Mouse (Mus musculus): ENCODE measurements around the gene Arl8a. TPM values are rescaled to one million over a fixed set of nuclear protein-coding genes. Genes with fewer than 3 reads are reported as not detected.

The Arl8a gene
- polyA plus RNA-seq, 1 experiment from 2014 or later: 331 TPM

DNA sequence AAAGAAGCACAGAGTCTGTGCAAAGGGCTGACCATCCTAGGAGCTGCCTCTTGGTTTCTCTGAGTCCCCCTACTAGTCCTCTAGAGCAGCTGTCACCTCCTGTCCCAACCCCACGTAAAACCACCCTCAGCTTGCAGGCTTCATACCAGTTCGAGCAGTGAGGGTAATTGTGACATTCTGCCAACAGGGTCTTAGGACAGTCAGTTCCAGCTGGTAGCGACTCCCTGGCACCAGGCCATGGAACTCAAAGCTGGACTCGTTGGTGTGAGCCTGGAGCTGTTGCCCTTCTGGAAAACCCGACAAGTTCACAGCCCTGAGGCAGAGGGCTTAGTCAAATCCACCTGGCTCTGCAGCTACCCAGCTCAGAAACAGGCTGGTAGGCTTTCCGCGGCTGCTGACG lies 20.6 kb upstream of the Arl8a start:
- Histone ChIP-seq H3K27ac (replicated peaks) (peak overlapping the region; percentile 50), H3K27me3 (peaks cover 16% of the 10 kb centered on the region; the same call in 1 of the 2 replicates), H3K36me3 (no peaks in the 10 kb centered on the region), H3K4me3 (no peak overlapping the region), H3K4me2 (no peak overlapping the region), H3K4me1 (replicated peaks) (peaks cover 17% of the 10 kb centered on the region; the same call in 1 of the 2 replicates), H3K9ac (no peak overlapping the region), H3K9me3 (no peaks in the 10 kb centered on the region)
- no peak for ATAC-seq (ENCODE audit: low read depth)
- WGBS: 62% methylated on average over 8 of the region's 8 CpGs

DNA sequence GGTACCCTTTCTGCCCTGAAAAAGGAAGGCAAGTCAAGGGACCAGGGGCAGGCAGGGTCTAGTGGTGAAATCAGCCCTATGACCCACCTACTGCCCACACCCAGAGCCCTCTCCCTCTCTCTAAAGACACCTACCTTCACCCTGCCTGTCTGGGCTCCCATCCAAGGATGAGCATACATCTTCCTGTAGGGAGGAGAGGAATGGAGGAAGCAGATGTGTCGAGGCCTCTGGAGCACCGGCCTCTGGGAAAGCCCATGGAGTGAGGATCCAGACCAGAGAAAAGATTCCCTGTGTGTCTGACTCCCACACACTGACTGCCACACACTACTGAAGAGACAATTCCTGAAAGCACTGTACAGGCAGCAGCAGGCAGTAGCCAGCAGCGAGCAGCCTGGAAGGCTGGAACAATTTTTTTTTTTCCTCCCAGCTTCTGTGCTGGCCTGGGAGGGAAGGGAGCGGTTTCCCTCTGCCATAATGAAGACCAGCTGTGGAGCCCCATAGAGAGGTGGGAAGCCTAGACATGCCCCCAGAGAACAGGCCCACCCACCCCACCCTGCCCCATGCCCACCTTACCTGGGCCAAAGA lies 20.1 kb upstream of the Arl8a start:
- Histone ChIP-seq H3K27me3 (peaks cover 18% of the 10 kb centered on the region; the same call in 1 of the 2 replicates), H3K4me3 (no peak overlapping the region), H3K27ac (replicated peaks) (peak overlapping the region; percentile 50), H3K9me3 (no peaks in the 10 kb centered on the region), H3K4me2 (no peak overlapping the region), H3K4me1 (replicated peaks) (peaks cover 17% of the 10 kb centered on the region; the same call in 1 of the 2 replicates), H3K9ac (0 out of 2 replicates have a peak overlapping the region, but pooled peaks have one; percentile 17), H3K36me3 (no peaks in the 10 kb centered on the region)
- 0 out of 2 replicates have a peak, but pooled peaks have one; percentile 44 for ATAC-seq (ENCODE audit: low read depth)
- WGBS: 65% methylated on average over 4 of the region's 4 CpGs

DNA sequence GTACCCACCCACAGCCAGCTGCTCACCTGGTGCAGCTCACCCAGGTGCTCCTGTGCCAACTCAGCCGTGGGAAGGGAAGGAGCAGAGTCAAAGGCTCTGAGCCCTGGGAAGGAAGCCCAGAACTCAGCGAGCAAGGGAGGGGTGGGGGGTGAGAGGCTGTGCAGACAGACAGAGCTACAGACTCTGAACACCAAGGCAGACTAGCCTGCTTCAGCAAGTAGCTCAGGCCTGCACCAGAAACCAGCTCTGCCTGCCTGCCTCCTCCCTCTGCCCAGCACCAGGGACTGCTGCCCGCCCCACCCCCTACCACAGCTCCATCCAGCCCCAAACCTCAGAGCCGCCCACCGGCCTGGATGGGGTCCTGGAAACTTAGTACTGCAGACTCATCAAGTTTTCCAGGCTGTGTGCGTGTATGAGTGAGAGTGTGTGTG lies 18.6 kb upstream of the Arl8a start:
- Histone ChIP-seq H3K4me2 (no peak overlapping the region), H3K27ac (replicated peaks) (no peak overlapping the region), H3K4me1 (replicated peaks) (peaks cover 17% of the 10 kb centered on the region; the same call in 1 of the 2 replicates), H3K9ac (no peak overlapping the region), H3K36me3 (no peaks in the 10 kb centered on the region), H3K27me3 (peaks cover 18% of the 10 kb centered on the region; the same call in 1 of the 2 replicates), H3K4me3 (no peak overlapping the region), H3K9me3 (no peaks in the 10 kb centered on the region)
- ATAC-seq (ENCODE audit: low read depth): no peak
- 58% methylated on average over 6 of the region's 6 CpGs for WGBS

DNA sequence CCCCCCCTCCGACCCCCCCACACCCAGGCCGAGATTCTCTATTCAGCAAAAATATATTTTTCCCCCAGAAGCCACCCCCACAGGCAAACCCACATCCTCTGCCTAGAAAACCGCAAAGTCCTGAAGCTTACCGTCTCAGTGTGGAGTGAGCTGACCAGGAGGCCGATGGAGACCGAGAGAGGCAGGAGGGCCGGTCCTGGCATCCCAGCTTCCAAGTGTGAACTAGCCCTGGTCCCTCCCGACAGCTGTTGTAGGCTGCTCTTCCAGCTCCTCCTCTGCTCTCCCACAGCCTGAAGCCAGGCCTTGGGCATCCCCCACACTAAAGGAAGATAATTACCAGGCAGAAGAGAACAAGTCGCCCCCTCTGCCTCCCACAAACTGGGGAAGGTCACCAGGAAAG lies 17.6 kb upstream of the Arl8a start:
- no peak for ATAC-seq (ENCODE audit: low read depth)
- no peaks in the 10 kb centered on the region for H3K36me3 ChIP-seq
- H3K4me2 ChIP-seq: no peak overlapping the region
- peaks cover 17% of the 10 kb centered on the region; the same call in 1 of the 2 replicates for H3K4me1 ChIP-seq (replicated peaks)
- H3K9me3 ChIP-seq: no peaks in the 10 kb centered on the region
- H3K27ac ChIP-seq (replicated peaks): no peak overlapping the region
- WGBS: 24% methylated on average over 9 of the region's 9 CpGs
- peaks cover 18% of the 10 kb centered on the region; the same call in 1 of the 2 replicates for H3K27me3 ChIP-seq
- H3K4me3 ChIP-seq: no peak overlapping the region
- no peak overlapping the region for H3K9ac ChIP-seq

DNA sequence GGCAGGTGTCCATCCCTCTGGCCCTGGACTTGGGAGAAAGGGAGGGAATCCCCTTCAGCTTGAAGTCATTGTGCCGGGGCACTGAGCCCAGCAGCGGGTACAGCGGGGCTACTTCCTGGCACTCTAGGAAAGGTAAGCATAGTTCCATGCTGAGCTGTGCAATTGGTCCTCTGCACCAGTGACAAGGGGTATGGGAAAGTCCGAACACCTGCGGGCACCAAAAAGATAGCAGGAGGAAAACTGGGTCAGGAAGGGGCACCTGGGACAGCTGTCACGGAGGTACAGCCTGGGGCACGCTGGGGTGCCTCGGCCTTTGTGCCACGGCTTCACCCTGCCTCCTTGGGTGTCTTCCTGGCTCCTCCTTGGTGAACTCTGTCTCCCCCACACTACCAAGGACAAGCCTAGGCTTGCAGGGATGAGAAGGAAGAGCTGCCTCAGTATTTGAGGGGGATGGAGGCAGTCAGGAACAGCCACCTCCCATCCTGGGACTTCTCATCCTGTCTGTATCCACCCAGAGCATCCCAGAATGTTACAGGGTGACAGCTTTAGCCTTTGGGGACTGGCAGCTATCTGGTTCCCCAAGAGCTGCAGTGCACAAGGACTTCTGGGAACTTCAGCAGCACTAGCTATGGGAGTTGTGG lies 17.0 kb upstream of the Arl8a start:
- no peak overlapping the region for H3K9ac ChIP-seq
- peaks cover 18% of the 10 kb centered on the region; the same call in 1 of the 2 replicates for H3K27me3 ChIP-seq
- no peaks in the 10 kb centered on the region for H3K9me3 ChIP-seq
- WGBS: 75% methylated on average over 9 of the region's 9 CpGs
- peaks cover 17% of the 10 kb centered on the region; the same call in 1 of the 2 replicates for H3K4me1 ChIP-seq (replicated peaks)
- H3K4me3 ChIP-seq: no peak overlapping the region
- no peak for ATAC-seq (ENCODE audit: low read depth)
- no peak overlapping the region for H3K4me2 ChIP-seq
- H3K36me3 ChIP-seq: no peaks in the 10 kb centered on the region
- no peak overlapping the region for H3K27ac ChIP-seq (replicated peaks)

DNA sequence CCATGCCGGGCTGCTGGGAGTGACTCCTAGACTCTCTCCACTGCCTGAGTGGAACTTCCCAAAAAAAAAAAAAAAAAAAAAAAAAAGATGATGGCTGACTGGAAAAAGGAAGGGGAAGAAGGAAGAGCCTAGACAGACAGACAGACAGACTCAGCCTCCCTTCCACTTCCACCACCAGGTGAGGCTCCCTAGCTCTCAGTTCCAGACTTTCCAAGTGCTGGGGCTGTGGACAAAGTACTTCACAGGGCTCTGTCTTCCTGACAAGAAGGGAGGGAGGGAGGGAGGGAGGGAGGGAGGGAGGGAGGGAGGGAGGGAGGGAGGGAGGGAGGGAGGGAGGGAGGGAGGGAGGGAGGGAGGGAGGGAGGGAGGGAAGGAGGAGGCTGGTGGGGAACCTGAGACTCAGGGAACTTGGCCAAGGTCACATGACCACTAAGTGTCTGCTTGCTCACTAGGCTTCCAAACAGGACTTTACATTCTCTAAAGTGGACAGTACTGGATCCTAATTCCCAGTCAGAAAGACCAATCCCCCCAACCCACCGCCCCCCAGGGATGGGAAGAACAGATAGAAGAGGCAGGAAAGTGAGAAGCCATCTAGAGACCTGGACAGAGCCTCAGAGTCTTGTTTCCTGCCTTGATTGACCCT lies 16.1 kb upstream of the Arl8a start:
- Histone ChIP-seq H3K27me3 (peaks cover 18% of the 10 kb centered on the region; the same call in 1 of the 2 replicates), H3K27ac (replicated peaks) (no peak overlapping the region), H3K36me3 (no peaks in the 10 kb centered on the region), H3K4me1 (replicated peaks) (peaks cover 17% of the 10 kb centered on the region; the same call in 1 of the 2 replicates), H3K4me3 (no peak overlapping the region), H3K4me2 (no peak overlapping the region), H3K9me3 (no peaks in the 10 kb centered on the region), H3K9ac (no peak overlapping the region)
- whole genome bisulfite sequencing: 59% methylated on average over 2 of the region's 2 CpGs
- ATAC-seq (ENCODE audit: low read depth): no peak

DNA sequence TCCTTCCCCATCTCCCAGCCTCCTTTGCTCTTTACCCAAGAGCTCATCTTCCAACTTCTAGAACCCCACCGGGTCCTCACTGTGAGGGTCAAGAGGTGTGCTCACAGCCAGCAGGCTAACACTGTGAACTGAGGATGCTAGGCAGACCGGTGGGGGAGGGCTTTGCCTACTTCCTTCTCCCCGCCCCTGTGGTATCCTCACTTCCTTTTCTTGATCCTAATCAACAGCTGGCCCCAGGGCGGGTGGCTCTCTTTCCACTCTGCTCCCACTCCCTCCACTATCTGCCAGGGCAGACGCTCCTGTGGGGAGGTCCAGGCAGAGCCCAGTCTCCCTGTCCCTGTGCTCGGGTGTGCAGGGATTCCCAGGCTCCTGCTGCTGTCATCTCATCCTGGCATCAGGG lies 15.6 kb upstream of the Arl8a start:
- ATAC-seq (ENCODE audit: low read depth): no peak
- Histone ChIP-seq H3K4me3 (no peak overlapping the region), H3K27ac (replicated peaks) (no peak overlapping the region), H3K9me3 (no peaks in the 10 kb centered on the region), H3K9ac (no peak overlapping the region), H3K4me1 (replicated peaks) (peaks cover 12% of the 10 kb centered on the region; the same call in 1 of the 2 replicates), H3K4me2 (no peak overlapping the region), H3K27me3 (peaks cover 18% of the 10 kb centered on the region; the same call in 1 of the 2 replicates), H3K36me3 (no peaks in the 10 kb centered on the region)
- 47% methylated on average over 6 of the region's 6 CpGs for WGBS

DNA sequence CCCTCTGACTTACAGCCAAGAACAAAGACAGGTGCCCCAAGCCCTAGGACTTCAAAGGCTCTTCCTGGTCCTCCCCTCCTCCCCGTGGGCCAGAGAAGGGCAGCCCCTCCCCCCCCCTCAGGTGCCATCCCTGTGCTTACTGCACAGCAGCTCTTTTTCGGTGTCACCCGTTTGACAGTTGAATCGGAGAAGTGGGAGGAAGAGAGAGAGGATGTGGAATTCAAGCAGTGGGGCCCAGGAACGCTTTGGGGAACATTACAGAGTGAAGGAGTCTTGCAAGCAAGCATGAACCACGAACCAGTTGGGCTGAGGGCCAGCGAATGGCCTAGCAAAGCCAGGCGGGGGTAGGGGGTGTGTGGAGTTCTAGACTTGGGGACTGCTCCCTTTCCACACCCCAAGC lies 15.1 kb upstream of the Arl8a start:
- Histone ChIP-seq H3K9ac (no peak overlapping the region), H3K4me2 (no peak overlapping the region), H3K4me1 (replicated peaks) (peaks cover 7% of the 10 kb centered on the region; the same call in 1 of the 2 replicates), H3K36me3 (no peaks in the 10 kb centered on the region), H3K4me3 (no peak overlapping the region), H3K27ac (replicated peaks) (no peak overlapping the region), H3K9me3 (no peaks in the 10 kb centered on the region), H3K27me3 (peaks cover 18% of the 10 kb centered on the region; the same call in 1 of the 2 replicates)
- no peak for ATAC-seq (ENCODE audit: low read depth)
- 55% methylated on average over 8 of the region's 8 CpGs for whole genome bisulfite sequencing

DNA sequence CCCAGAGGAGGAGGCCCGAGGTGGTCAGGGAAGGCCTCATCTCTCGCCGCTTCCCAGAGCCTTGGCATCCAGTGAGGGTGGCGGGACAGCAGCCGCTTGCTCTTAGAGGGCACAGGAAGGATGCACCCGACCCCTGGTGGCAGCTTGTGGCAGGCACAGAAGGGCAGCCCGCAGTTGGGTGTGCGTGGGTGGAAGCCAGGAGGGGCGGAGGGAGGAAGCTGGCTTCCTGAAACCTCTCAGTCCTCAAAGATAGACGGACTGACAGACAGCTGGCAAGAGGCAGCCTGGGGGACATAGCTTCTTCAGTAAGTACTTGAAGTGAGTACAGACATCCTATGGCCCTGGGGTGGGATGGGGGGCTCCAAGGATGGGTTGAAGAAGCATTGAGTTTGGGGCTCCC lies 14.2 kb upstream of the Arl8a start, which contains the start of gene Ptpn7:
Ptpn7 (plus strand) TSS at position 228 of the 400 bp plus-strand sequence.
- no peak for ATAC-seq (ENCODE audit: low read depth)
- no peaks in the 10 kb centered on the region for H3K4me1 ChIP-seq (replicated peaks)
- peaks cover 18% of the 10 kb centered on the region; the same call in 1 of the 2 replicates for H3K27me3 ChIP-seq
- H3K4me2 ChIP-seq: no peak within 1 kb of the TSS
- no peak within 1 kb of the TSS for H3K9ac ChIP-seq
- H3K36me3 ChIP-seq: no peaks in the 10 kb centered on the region
- H3K9me3 ChIP-seq: no peaks in the 10 kb centered on the region
- no peak within 1 kb of the TSS for H3K4me3 ChIP-seq
- no peak within 1 kb of the TSS for H3K27ac ChIP-seq (replicated peaks)
- 40% methylated on average over 10 of the region's 10 CpGs for WGBS

DNA sequence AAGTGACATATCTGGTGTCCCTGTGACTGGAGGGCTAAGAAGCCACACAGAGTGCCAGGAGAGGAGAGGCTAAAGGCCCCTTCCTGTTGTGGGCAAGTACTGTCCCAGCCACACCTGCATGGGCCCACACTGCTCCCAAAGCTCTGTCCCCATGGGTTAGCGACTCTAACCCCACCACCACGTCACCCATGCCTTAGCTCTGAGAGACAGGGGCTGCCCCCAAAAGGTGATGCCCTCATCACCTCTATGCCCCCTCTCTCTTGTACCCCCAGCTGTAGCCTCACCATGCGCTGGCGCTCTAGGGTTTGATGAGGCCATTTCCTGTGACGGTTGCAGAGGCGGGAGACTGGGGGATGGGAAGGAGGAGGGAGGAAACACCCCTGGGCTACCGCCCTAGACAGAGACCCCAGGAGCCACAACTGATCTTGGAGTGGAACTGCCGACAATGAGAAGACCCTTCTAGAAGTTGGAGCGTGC lies 13.7 kb upstream of the Arl8a start:
- Histone ChIP-seq H3K27me3 (peaks cover 18% of the 10 kb centered on the region; the same call in 1 of the 2 replicates), H3K4me1 (replicated peaks) (no peaks in the 10 kb centered on the region), H3K4me2 (no peak overlapping the region), H3K4me3 (no peak overlapping the region), H3K9ac (no peak overlapping the region), H3K9me3 (no peaks in the 10 kb centered on the region), H3K27ac (replicated peaks) (no peak overlapping the region), H3K36me3 (no peaks in the 10 kb centered on the region)
- ATAC-seq (ENCODE audit: low read depth): no peak
- WGBS: 83% methylated on average over 9 of the region's 9 CpGs

DNA sequence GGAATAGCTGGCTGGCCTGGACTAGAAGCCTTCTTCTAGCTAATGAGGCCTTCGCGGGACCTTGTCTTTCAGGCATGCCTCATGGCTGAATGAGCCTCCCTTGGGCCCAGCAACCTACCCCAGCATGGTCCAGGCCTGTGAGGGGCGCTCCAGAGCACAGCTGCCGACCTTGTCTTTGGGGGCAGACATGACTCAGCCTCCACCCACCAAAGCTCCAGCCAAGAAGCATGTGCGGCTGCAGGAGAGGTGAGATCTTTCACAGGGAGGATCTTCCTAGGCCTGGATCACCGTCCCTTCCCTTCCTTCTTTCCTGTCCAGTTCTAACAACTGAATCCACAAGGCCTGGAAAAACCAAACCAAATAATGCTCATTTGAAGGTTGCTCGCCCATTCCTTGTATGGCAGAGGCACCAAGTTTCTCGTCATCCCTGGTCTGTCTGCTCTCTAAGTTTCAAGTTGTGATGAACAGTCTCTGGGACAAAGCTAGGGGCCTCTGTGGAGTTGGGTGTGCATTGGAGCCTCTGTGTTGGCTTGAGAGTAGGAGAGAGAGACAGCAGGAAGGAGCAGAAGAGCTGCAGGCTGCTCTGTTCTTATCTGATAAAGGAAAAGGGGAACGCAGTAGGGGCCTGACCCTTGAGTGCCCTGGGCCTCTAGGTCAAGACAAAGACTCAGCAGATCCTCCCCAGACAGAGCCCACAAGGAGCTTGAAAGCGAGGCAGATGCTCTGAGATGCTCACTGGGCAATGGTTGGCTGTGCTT lies 12.8 kb upstream of the Arl8a start:
- 88% methylated on average over 10 of the region's 10 CpGs for WGBS

More for the DNA sequence above, 12.8 kb upstream of the Arl8a start:
- Histone ChIP-seq H3K4me2 (no peak overlapping the region), H3K9me3 (no peaks in the 10 kb centered on the region), H3K27ac (replicated peaks) (no peak overlapping the region), H3K9ac (no peak overlapping the region), H3K36me3 (no peaks in the 10 kb centered on the region), H3K4me1 (replicated peaks) (no peaks in the 10 kb centered on the region), H3K27me3 (peaks cover 15% of the 10 kb centered on the region; the same call in 1 of the 2 replicates), H3K4me3 (no peak overlapping the region)
- ATAC-seq (ENCODE audit: low read depth): no peak

Data from neural tube, embryonic 13.5 days (tissue).